Mouse (Mus musculus) spleen, adult 2 months (tissue): ENCODE results near the gene Olfr1310.
"Not testable (repeated sequence)": the region's sequence is repeated elsewhere in the genome, so short reads cannot be mapped to it uniquely, and the experiment has no call there.

ENCODE experiments used
- CTCF ChIP-seq: fragments of 200-500 bp; IDR thresholded peaks from 2 replicates; pipeline ENCODE4 v1.5.1; 2011; ENCODE audit warnings: mild to moderate bottlenecking, inconsistent platforms; ENCODE audit not compliant: insufficient read depth, insufficient read length, insufficient replicate concordance; ENCODE audit errors: extremely low read depth
- POLR2A ChIP-seq: fragments of 200-500 bp; IDR thresholded peaks from 2 replicates; pipeline ENCODE4 v1.6.1; 2011; ENCODE audit warnings: low read depth, low read length, inconsistent platforms

GRCm38 (mm10) chr2:112026971-112027370, 14.5 kb upstream of the Olfr1310 start:
- TF ChIP-seq POLR2A, CTCF: not testable (repeated sequence)
